Mouse (Mus musculus) erythroid progenitor cell, adult 5-6 weeks (primary cell): ENCODE data around the gene Olfr1326-ps1. TPM values are rescaled to one million over a fixed set of nuclear protein-coding genes. Genes with fewer than 3 reads are reported as not detected.

Source experiments
- ATAC-seq: replicated peaks from 2 replicates; pipeline ENCODE4 v1.8.0; 2016; ENCODE audit warnings: moderate number of reproducible peaks, mild to moderate bottlenecking, moderate TSS enrichment, inconsistent platforms; ENCODE audit not compliant: poor library complexity, low FRiP score, severe bottlenecking
- total RNA-seq, 2 experiments: library from RNA; stranded (forward) in 1 of 2; stranded (reverse) in 1 of 2; fragments of 150-400 nt in 1 of 2; fragments of 186-747, 209-891 nt in 1 of 2; gene quantifications; 2 replicates each; pipeline versions ENCODE4 v1.2.3 to v1.2.4; 2015 to 2017; ENCODE audit warnings: low replicate concordance in 2 of 2

Gene Olfr1326-ps1
- total RNA-seq (2015; ENCODE audit: low replicate concordance) (not detected in 2 replicates), total RNA-seq (2017; ENCODE audit: low replicate concordance) (not detected in 2 replicates)

GRCm38 (mm10) chrX:74574788-74575187 lies at the start of gene Olfr1326-ps1:
Gene Olfr1326-ps1, minus strand, starts transcription at chrX:74574888.
- ATAC-seq: no peak

- ATAC-seq: no peak
Measured at GRCm38 (mm10) chrX:74592379-74592778, 17.7 kb upstream of the Olfr1326-ps1 start, which contains the start of gene Olfr1325. Gene Olfr1325, plus strand, starts transcription at chrX:74592679.

Other genes starting within 250 kb of the Olfr1326-ps1 start
- gene Plxna3, start 245.8 kb downstream of the Olfr1326-ps1 start, total RNA-seq (2015; ENCODE audit: low replicate concordance): not detected in 2 replicates
- not detected in 2 replicates for gene Plxna3, start 245.8 kb downstream of the Olfr1326-ps1 start, total RNA-seq (2017; ENCODE audit: low replicate concordance)
- 15.1 and 20.9 TPM in 2 replicates for gene Lage3, start 221.3 kb downstream of the Olfr1326-ps1 start, total RNA-seq (2015; ENCODE audit: low replicate concordance)
- 8.2 and 9.5 TPM in 2 replicates for gene Lage3, start 221.3 kb downstream of the Olfr1326-ps1 start, total RNA-seq (2017; ENCODE audit: low replicate concordance)
- gene Ubl4a, start 201.7 kb downstream of the Olfr1326-ps1 start, total RNA-seq (2015; ENCODE audit: low replicate concordance): 32.4 and 36.9 TPM in 2 replicates
- 5.3 and 11.0 TPM in 2 replicates for gene Ubl4a, start 201.7 kb downstream of the Olfr1326-ps1 start, total RNA-seq (2017; ENCODE audit: low replicate concordance)
- gene Slc10a3, start 201.5 kb downstream of the Olfr1326-ps1 start, total RNA-seq (2015; ENCODE audit: low replicate concordance): 1.8 and 9.6 TPM in 2 replicates
- 2.2 TPM in 1 of 2 replicates, not detected in the other for gene Slc10a3, start 201.5 kb downstream of the Olfr1326-ps1 start, total RNA-seq (2017; ENCODE audit: low replicate concordance)
- gene Fam3a, start 181.6 kb downstream of the Olfr1326-ps1 start, total RNA-seq (2015; ENCODE audit: low replicate concordance): 6.3 and 12.3 TPM in 2 replicates
- gene Fam3a, start 181.6 kb downstream of the Olfr1326-ps1 start, total RNA-seq (2017; ENCODE audit: low replicate concordance): 0.68 and 3.6 TPM in 2 replicates
- gene Ikbkg, start 181.6 kb downstream of the Olfr1326-ps1 start, total RNA-seq (2015; ENCODE audit: low replicate concordance): 5.4 and 16.2 TPM in 2 replicates
- gene Ikbkg, start 181.6 kb downstream of the Olfr1326-ps1 start, total RNA-seq (2017; ENCODE audit: low replicate concordance): 12.8 and 16.8 TPM in 2 replicates
- 63.7 and 64.9 TPM in 2 replicates for gene G6pdx, start 145.7 kb downstream of the Olfr1326-ps1 start, total RNA-seq (2015; ENCODE audit: low replicate concordance)
- 38.5 and 45.2 TPM in 2 replicates for gene G6pdx, start 145.7 kb downstream of the Olfr1326-ps1 start, total RNA-seq (2017; ENCODE audit: low replicate concordance)
- not detected in 2 replicates for gene Gm6880, start 93.5 kb downstream of the Olfr1326-ps1 start, total RNA-seq (2015; ENCODE audit: low replicate concordance)
- gene Gm6880, start 93.5 kb downstream of the Olfr1326-ps1 start, total RNA-seq (2017; ENCODE audit: low replicate concordance): not detected in 2 replicates
- gene Olfr1325, start 17.8 kb upstream of the Olfr1326-ps1 start, total RNA-seq (2015; ENCODE audit: low replicate concordance): not detected in 2 replicates
- 0.13 TPM in 1 of 2 replicates, not detected in the other for gene Olfr1325, start 17.8 kb upstream of the Olfr1326-ps1 start, total RNA-seq (2017; ENCODE audit: low replicate concordance)
- not detected in 2 replicates for gene Gm5640, start 70.7 kb upstream of the Olfr1326-ps1 start, total RNA-seq (2015; ENCODE audit: low replicate concordance)
- not detected in 2 replicates for gene Gm5640, start 70.7 kb upstream of the Olfr1326-ps1 start, total RNA-seq (2017; ENCODE audit: low replicate concordance)
- gene Gm6890, start 166.0 kb upstream of the Olfr1326-ps1 start, total RNA-seq (2015; ENCODE audit: low replicate concordance): not detected in 2 replicates
- not detected in 2 replicates for gene Gm6890, start 166.0 kb upstream of the Olfr1326-ps1 start, total RNA-seq (2017; ENCODE audit: low replicate concordance)